Mouse (Mus musculus): ENCODE results near the gene Trak2.
"Not testable (repeated sequence)": the region's sequence is repeated elsewhere in the genome, so short reads cannot be mapped to it uniquely, and the experiment has no call there.

Gene Trak2

GRCm38 (mm10) chr1:58973366-58974221 lies at the start of gene Trak2, which contains the start of gene Stradb:
TSS of gene Trak2 (minus strand) at chr1:58973430.
TSS of gene Stradb (plus strand) at chr1:58973522.
- peak; percentile 96 to 97 for DNase-seq

GRCm38 (mm10) chr1:59021556-59021955 lies 48.3 kb upstream of the Trak2 start:
- DNase-seq, result no peak

DNA sequence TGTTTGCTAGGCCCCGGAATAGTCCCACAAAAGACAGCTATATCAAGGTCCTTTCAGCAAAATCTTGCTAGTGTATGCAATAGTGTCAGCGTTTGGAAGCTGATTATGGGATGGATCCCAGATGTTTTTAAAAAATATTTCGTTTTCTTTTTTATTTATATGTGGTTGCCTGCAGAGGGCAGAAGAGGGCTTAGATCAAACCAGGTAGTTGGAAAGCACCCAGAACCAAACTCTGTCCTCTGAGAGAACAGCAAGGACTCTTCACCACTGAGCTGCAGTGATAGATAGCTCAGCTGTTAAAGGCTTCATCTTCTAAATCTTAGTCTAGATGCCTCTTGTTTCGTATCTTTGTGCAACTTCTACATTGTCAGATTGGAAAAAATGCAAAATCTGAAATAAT lies 36.0 kb upstream of the Trak2 start:
- DNase-seq, result peak; percentile 40 to 53

DNA sequence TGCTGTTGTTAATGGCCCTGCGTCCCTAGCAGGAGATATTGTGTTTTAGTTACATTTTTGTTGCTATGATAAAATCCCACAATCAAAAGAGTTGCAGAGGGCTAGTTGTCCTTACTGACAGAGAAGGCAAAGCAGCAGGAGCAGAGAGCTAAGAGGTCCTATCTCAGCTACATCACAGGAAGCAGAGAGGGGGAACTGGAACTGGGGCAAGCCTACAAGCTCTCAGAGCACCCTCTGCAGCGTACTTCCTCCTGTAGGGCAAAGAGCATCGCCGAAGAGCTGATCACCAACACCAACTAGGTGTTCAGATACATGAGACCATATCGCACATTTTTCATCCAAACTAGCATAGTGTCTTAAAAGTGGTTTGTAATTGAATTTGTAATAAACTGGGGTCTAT lies 22.1 kb upstream of the Trak2 start:
- DNase-seq, result no peak

DNA sequence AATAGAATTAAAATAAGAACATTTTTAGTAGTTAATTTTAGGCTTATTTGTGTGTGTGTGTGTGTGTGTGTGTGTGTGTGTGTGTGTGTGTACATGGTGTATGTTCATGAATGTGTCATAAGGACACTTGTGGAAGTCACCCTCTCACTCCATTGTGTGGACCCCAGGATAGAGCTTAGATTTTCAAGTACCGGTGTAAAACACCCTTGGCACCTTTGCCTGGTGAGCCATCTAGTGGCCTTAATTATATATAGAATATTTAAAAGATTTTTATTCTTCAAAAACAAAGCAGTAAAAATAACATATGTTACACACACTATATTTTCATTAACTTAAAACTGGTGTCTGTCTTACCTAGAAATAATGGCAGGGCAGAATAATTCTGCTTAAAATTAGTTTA lies 20.5 kb upstream of the Trak2 start:
- peak; percentile 18 to 25 for DNase-seq

- DNase-seq, result no peak
Measured at GRCm38 (mm10) chr1:58993144-58993543, 19.9 kb upstream of the Trak2 start.

GRCm38 (mm10) chr1:58984586-58984985 lies 11.4 kb upstream of the Trak2 start:
- DNase-seq, result no peak

DNA sequence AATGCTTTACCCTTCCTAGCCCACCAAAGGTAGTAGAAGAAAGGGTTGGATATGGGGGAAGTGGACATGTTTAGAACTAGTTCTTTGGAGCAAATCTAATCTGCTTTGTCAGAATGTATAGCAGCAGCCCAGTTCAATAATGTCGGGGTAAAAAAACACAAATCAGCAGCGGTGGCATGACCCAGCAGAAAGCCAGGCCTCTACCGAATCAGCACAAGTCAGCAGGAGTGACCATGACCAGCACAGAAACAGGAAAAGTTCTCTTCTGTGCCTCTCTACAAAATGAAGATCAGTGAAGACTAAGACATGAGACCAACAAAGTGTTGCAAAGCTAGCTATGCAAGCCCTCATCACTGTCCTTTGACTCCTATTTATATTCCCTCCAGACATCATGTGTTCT lies 9.0 kb upstream of the Trak2 start:
- no peak for DNase-seq

DNA sequence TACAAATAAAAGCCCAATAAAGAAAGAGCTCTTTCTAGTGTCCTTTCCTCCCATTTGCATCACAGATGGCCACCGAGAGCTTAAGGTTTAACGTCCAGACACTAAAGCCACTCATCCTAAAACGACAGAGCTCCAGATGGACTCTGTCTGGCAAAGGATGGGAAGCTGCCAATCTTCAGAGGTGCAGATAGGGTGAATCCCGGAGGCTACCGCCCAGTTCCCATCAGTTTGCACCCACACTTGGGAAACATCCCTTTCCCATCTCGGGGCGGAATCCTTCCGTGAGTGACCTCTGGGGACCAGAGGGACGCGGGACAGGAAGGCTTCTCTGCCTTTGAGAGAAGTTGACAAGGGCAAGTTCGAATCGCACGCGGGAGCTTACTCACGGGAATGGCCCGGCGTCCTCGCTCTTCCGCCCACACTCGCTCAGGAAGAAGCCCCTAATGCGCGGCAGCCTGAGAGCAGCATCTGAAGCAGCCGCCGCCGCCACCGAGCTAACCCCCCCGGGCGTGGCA lies 322 bp downstream of the Trak2 start:
- peak; percentile 84 to 86 for DNase-seq

DNA sequence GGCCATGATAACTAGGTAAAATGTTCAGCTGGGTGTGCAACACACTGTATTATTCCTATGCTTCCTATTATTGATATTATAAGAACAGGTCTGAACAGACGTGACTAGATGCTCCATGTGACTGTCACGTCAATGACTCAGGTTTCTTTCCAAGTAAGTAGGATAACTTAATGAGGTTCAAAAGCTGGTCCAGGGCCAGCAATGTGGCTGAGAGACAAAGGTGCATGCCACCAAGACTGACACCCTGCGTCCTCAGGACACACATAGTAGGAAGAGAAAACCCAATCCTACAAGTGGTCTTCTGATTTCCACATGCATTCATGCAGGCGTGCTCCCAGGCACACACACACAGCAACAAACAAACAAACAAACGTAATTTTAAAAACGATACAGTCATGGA lies 2.1 kb downstream of the Trak2 start:
- DNase-seq, result peak in 1 of 2 experiments; percentile 19

DNA sequence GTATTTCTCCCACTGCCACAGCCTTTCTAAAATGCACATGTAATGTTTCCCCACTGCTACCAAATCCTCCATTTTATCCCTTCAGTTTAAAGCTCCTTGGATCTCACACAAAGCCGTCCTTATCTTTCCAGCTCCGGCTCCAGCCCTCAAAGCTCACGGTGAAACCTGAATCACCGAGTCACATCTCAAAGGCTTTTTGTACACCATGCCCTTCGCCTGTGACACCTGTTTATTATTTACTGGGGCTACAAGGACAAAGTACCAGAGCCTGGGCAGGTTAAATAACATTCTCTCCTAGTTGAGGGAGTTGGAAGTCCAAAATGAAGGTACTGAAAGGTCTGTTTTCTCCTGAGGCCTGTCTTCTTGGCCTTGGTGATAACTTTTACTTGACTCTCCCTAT lies 3.2 kb downstream of the Trak2 start:
- no peak for DNase-seq

DNA sequence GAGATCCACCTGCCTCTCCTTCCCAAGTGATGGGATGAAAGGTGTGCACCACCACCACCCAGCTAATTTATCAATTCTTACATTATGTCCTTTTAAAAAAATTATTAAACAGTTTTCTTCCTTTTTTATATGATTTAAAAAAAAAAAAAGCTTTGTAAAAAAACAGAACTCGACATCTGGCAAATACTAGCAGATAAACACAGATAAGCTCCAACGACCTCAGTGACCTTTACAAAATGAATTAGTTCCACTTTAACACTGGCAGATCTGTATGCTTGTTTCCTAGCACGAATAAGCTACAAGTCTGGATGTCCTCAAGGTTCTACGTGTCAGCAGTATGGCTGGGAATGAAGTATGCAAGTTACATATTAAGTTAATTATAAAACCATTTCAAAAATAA lies 5.7 kb downstream of the Trak2 start:
- no peak for DNase-seq

- DNase-seq, result no peak
Measured at GRCm38 (mm10) chr1:58962865-58963264, 10.4 kb downstream of the Trak2 start.

DNA sequence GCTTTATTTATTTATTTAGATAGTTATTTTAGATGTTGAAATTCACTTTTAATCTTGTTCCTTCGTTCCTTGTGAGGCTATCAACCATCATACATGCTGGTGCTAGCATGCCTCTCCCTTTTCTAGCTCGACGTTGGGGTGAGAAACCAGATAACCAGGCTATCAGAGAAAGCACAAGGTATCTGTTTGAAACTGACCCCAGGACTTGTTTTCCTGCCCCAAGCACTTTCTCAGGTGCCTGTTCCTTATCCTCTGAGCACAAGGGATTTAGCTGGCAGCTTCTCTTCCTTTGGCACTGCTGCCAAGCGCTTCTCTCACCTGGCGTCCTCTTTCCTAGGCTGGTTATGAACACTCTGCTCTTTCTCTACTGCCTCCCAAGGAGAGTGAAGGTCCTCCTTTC lies 10.8 kb downstream of the Trak2 start:
- peak; percentile 25 to 35 for DNase-seq

DNA sequence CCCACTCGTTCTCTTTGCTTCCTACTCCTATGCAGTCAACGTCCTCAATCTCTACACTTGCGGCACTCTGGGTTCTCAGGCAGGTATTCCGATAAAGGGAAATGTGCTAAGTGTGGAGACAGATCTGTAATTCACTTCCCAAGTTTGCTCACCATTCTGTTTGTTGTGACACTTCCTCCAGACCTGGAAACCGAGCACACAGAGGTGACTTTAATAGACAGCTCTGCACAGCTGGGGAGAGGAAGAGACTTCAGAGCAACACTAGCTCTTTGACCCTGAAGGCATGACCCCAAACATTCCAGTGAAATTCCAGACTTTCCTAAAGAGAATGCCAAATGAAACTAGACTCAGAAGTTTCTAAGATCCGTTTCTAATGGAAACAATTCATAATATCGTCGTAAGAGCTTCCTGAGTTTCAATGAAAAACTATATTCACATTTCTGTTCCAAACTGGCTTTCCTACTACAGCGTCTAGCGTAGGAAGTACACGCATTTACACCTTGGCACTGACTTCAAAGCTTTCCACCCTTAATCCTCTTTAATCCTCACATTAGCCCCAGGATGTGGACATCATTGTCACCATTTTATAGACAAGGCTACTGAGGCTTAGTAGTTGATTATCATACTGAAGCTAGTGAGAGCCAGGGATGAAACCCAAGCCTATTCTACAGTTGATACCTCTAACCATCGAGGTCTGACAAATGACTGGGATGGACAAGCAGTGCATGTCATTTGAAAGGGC lies 11.9 kb downstream of the Trak2 start:
- DNase-seq, result no peak

GRCm38 (mm10) chr1:58959682-58960081 lies 13.5 kb downstream of the Trak2 start:
- no peak for DNase-seq

- not testable (repeated sequence) for DNase-seq
Measured at GRCm38 (mm10) chr1:58958789-58959526, 14.3 kb downstream of the Trak2 start.

- DNase-seq, result no peak
Measured at GRCm38 (mm10) chr1:58957931-58958330, 15.3 kb downstream of the Trak2 start.

DNA sequence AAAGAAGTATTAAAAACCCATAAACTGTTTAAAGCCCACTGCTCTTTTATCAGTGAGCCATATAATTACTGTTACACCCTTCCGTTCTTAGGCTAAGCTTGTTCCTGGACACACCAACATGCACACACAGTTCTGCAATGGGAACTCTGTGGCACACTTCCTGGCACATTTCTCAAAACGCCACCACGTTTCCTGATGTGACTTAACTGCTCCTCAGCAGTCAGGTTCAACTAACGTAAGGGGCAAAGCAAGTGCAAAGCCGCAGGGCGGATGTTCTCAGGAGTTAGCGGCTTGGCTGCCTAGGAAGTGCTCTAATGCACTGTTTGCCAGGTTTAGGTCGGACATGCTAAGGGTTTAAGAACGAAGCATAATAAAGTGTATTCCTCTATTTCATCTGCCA lies 17.0 kb downstream of the Trak2 start:
- no peak for DNase-seq

DNA sequence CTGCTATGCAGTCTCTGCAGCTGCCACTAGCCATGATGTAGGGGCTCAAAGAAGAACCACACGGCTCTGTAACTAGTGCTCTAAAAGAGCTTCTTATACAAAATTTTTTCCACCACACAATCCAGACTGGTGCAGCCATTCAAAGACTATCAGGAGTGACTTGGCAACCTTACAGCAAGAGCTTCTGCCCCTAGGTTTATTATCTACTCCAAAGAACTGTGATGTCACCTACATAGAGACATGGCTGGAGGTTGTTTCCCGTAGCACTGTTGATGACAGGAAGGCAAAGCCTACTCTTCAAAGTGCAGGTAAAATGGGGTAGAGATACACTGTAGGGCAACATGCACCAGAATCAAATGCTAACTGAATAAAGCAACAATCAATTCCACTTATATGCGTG lies 17.5 kb downstream of the Trak2 start:
- no peak for DNase-seq

- no peak for DNase-seq
Measured at GRCm38 (mm10) chr1:58954578-58955410, 18.4 kb downstream of the Trak2 start.

Measured in cerebellum, postnatal 10 days (tissue).